Mouse (Mus musculus): ENCODE data around the gene Hoxc9. TPM values are rescaled to one million over a fixed set of nuclear protein-coding genes. Genes with fewer than 3 reads are reported as not detected.

Gene Hoxc9
- polyA plus RNA-seq, 1 experiment from 2014 or later, result not detected

GRCm38 (mm10) chr15:102975034-102975433 lies 1.2 kb upstream of the Hoxc9 start:
- Histone ChIP-seq H3K27ac (ENCODE audit: low read length) (no peak overlapping the region), H3K36me3 (ENCODE audit: insufficient read depth, low read length) (no peaks in the 10 kb centered on the region), H3K9me3 (ENCODE audit: low read length) (no peaks in the 10 kb centered on the region), H3K9ac (replicated peaks; ENCODE audit: low read depth) (no peak overlapping the region), H3K4me1 (ENCODE audit: insufficient read depth, low read depth, low read length) (no peaks in the 10 kb centered on the region), H3K4me3 (ENCODE audit: low read depth, low read length) (no peak overlapping the region), H3K27me3 (replicated peaks; ENCODE audit: insufficient read depth, low read length) (peaks cover 84% of the 10 kb centered on the region), H3K4me2 (replicated peaks; ENCODE audit: low read depth, low read length) (no peak overlapping the region)
- TF ChIP-seq EP300 (IDR thresholded peaks at IDR 0.05) (no peak), CTCF (IDR thresholded peaks at IDR 0.05) (no peak)
- ATAC-seq, result no peak
- DNase-seq (ENCODE audit: low spot score), result no peak
- WGBS, result 9% methylated on average over 7 of the region's 7 CpGs

- TF ChIP-seq EP300 (IDR thresholded peaks at IDR 0.05) (no peak), CTCF (IDR thresholded peaks at IDR 0.05) (no peak)
- H3K27ac ChIP-seq (ENCODE audit: low read length), result no peak overlapping the region
- no peaks in the 10 kb centered on the region for H3K36me3 ChIP-seq (ENCODE audit: insufficient read depth, low read length)
- DNase-seq (ENCODE audit: low spot score), result no peak
- no peaks in the 10 kb centered on the region for H3K9me3 ChIP-seq (ENCODE audit: low read length)
- peaks cover 81% of the 10 kb centered on the region for H3K27me3 ChIP-seq (replicated peaks; ENCODE audit: insufficient read depth, low read length)
- no peak for ATAC-seq
- H3K4me2 ChIP-seq (replicated peaks; ENCODE audit: low read depth, low read length), result no peak overlapping the region
- WGBS, result 1% methylated on average over 21 of the region's 21 CpGs
- H3K9ac ChIP-seq (replicated peaks; ENCODE audit: low read depth), result no peak overlapping the region
- H3K4me3 ChIP-seq (ENCODE audit: low read depth, low read length), result no peak overlapping the region
- no peaks in the 10 kb centered on the region for H3K4me1 ChIP-seq (ENCODE audit: insufficient read depth, low read depth, low read length)
These were observed 539 bp upstream of the Hoxc9 start for GRCm38 (mm10) chr15:102975688-102976111.

- Histone ChIP-seq H3K9ac (replicated peaks; ENCODE audit: low read depth) (no peak overlapping the region), H3K36me3 (ENCODE audit: insufficient read depth, low read length) (no peaks in the 10 kb centered on the region), H3K27ac (ENCODE audit: low read length) (no peak overlapping the region), H3K4me3 (ENCODE audit: low read depth, low read length) (peak overlapping the region; percentile 35), H3K4me1 (ENCODE audit: insufficient read depth, low read depth, low read length) (no peaks in the 10 kb centered on the region), H3K27me3 (replicated peaks; ENCODE audit: insufficient read depth, low read length) (peaks cover 86% of the 10 kb centered on the region), H3K4me2 (replicated peaks; ENCODE audit: low read depth, low read length) (peak overlapping the region; percentile 49), H3K9me3 (ENCODE audit: low read length) (no peaks in the 10 kb centered on the region)
- DNase-seq (ENCODE audit: low spot score), result no peak
- ATAC-seq, result no peak
- TF ChIP-seq EP300 (IDR thresholded peaks at IDR 0.05) (no peak), CTCF (IDR thresholded peaks at IDR 0.05) (no peak)
- WGBS, result 2% methylated on average over 37 of the region's 37 CpGs
These were observed 588 bp downstream of the Hoxc9 start for GRCm38 (mm10) chr15:102976631-102977422.

- H3K4me2 ChIP-seq (replicated peaks; ENCODE audit: low read depth, low read length), result peak overlapping the region; percentile 49
- H3K4me1 ChIP-seq (ENCODE audit: insufficient read depth, low read depth, low read length), result no peaks in the 10 kb centered on the region
- ATAC-seq, result no peak
- DNase-seq (ENCODE audit: low spot score), result no peak
- TF ChIP-seq EP300 (IDR thresholded peaks at IDR 0.05) (no peak), CTCF (IDR thresholded peaks at IDR 0.05) (no peak)
- H3K27ac ChIP-seq (ENCODE audit: low read length), result no peak overlapping the region
- no peaks in the 10 kb centered on the region for H3K36me3 ChIP-seq (ENCODE audit: insufficient read depth, low read length)
- WGBS, result 2% methylated on average over 13 of the region's 16 CpGs
- peak overlapping the region; percentile 35 for H3K4me3 ChIP-seq (ENCODE audit: low read depth, low read length)
- H3K27me3 ChIP-seq (replicated peaks; ENCODE audit: insufficient read depth, low read length), result peaks cover 87% of the 10 kb centered on the region
- no peak overlapping the region for H3K9ac ChIP-seq (replicated peaks; ENCODE audit: low read depth)
- no peaks in the 10 kb centered on the region for H3K9me3 ChIP-seq (ENCODE audit: low read length)
These were observed 1.3 kb downstream of the Hoxc9 start for GRCm38 (mm10) chr15:102977423-102977974.

GRCm38 (mm10) chr15:102978615-102979515 lies 2.6 kb downstream of the Hoxc9 start:
- H3K27ac ChIP-seq (ENCODE audit: low read length), result no peak overlapping the region
- ATAC-seq, result no peak
- H3K36me3 ChIP-seq (ENCODE audit: insufficient read depth, low read length), result no peaks in the 10 kb centered on the region
- H3K4me1 ChIP-seq (ENCODE audit: insufficient read depth, low read depth, low read length), result no peaks in the 10 kb centered on the region
- no peak overlapping the region for H3K4me2 ChIP-seq (replicated peaks; ENCODE audit: low read depth, low read length)
- no peaks in the 10 kb centered on the region for H3K9me3 ChIP-seq (ENCODE audit: low read length)
- H3K27me3 ChIP-seq (replicated peaks; ENCODE audit: insufficient read depth, low read length), result peaks cover 86% of the 10 kb centered on the region
- TF ChIP-seq CTCF (IDR thresholded peaks at IDR 0.05), result no peak
- TF ChIP-seq EP300 (IDR thresholded peaks at IDR 0.05), result no peak
- H3K4me3 ChIP-seq (ENCODE audit: low read depth, low read length), result no peak overlapping the region
- DNase-seq (ENCODE audit: low spot score), result no peak
- WGBS, result 7% methylated on average over 13 of the region's 13 CpGs
- H3K9ac ChIP-seq (replicated peaks; ENCODE audit: low read depth), result no peak overlapping the region

- ATAC-seq (no peak), DNase-seq (ENCODE audit: low spot score) (no peak)
- no peak for TF ChIP-seq CTCF (IDR thresholded peaks at IDR 0.05)
- TF ChIP-seq EP300 (IDR thresholded peaks at IDR 0.05), result no peak
- H3K36me3 ChIP-seq (ENCODE audit: insufficient read depth, low read length), result no peaks in the 10 kb centered on the region
- H3K4me1 ChIP-seq (ENCODE audit: insufficient read depth, low read depth, low read length), result no peaks in the 10 kb centered on the region
- H3K27me3 ChIP-seq (replicated peaks; ENCODE audit: insufficient read depth, low read length), result peaks cover 89% of the 10 kb centered on the region
- H3K27ac ChIP-seq (ENCODE audit: low read length), result no peak overlapping the region
- H3K9ac ChIP-seq (replicated peaks; ENCODE audit: low read depth), result no peak overlapping the region
- no peak overlapping the region for H3K4me3 ChIP-seq (ENCODE audit: low read depth, low read length)
- WGBS, result 0% methylated on average over 1 of the region's 1 CpGs
- no peak overlapping the region for H3K4me2 ChIP-seq (replicated peaks; ENCODE audit: low read depth, low read length)
- no peaks in the 10 kb centered on the region for H3K9me3 ChIP-seq (ENCODE audit: low read length)
These were observed 3.7 kb downstream of the Hoxc9 start for GRCm38 (mm10) chr15:102979936-102980335.

Measured in lung, postnatal 0 days (tissue).